Mouse (Mus musculus): ENCODE results near the gene Btbd17. TPM values are rescaled to one million over a fixed set of nuclear protein-coding genes. Genes with fewer than 3 reads are reported as not detected.

The Btbd17 gene
- polyA plus RNA-seq, 1 experiment from 2014 or later, result 0.34 TPM

GRCm38 (mm10) chr11:114747564-114748138 is 48.1 kb downstream of the Btbd17 start:
- Histone ChIP-seq H3K9ac (ENCODE audit: low read length) (no peak overlapping the region), H3K4me2 (ENCODE audit: low read depth, low read length) (no peak overlapping the region), H3K9me3 (ENCODE audit: control insufficient read depth, low read length) (no peaks in the 10 kb centered on the region), H3K4me3 (ENCODE audit: low read length) (no peak overlapping the region), H3K36me3 (ENCODE audit: control insufficient read depth, insufficient read depth, low read length) (no peaks in the 10 kb centered on the region), H3K27ac (ENCODE audit: low read length) (no peak overlapping the region), H3K4me1 (replicated peaks; ENCODE audit: control insufficient read depth, insufficient read depth, low read length) (peaks cover 3% of the 10 kb centered on the region; the same call in 1 of the 2 replicates), H3K27me3 (ENCODE audit: control insufficient read depth, insufficient read depth, low read depth, low read length) (no peaks in the 10 kb centered on the region)
- no peak for ATAC-seq (ENCODE audit: low read depth)
- 61% methylated on average over 12 of the region's 12 CpGs for WGBS

DNA sequence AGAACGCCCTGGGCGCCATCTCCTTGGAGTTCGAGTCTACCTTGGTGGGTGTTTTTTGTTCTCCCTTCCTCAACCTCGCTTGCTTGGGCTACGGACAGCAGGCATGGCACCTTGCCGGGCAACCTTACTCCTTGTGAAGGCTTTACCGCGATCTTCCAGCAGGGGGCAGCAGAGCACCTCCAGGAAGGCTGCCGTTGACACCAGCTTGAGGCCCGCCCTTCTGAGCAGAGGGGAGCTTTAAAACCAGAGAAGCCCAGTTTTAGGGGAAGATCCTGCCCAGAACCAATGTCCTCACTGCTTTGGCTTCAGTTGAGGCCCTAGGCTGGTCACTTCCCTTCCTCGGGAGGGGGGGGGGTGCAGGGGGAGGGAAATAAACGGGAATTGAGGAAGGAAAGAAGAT is 50.6 kb downstream of the Btbd17 start:
- peaks cover 3% of the 10 kb centered on the region; the same call in 1 of the 2 replicates for H3K4me1 ChIP-seq (replicated peaks; ENCODE audit: control insufficient read depth, insufficient read depth, low read length)
- peak overlapping the region; percentile 15 for H3K4me2 ChIP-seq (ENCODE audit: low read depth, low read length)
- no peaks in the 10 kb centered on the region for H3K27me3 ChIP-seq (ENCODE audit: control insufficient read depth, insufficient read depth, low read depth, low read length)
- ATAC-seq (ENCODE audit: low read depth), result peak; percentile 48
- H3K9ac ChIP-seq (ENCODE audit: low read length), result peak overlapping the region; percentile 42
- H3K9me3 ChIP-seq (ENCODE audit: control insufficient read depth, low read length), result no peaks in the 10 kb centered on the region
- H3K27ac ChIP-seq (ENCODE audit: low read length), result no peak overlapping the region
- no peak overlapping the region for H3K4me3 ChIP-seq (ENCODE audit: low read length)
- H3K36me3 ChIP-seq (ENCODE audit: control insufficient read depth, insufficient read depth, low read length), result no peaks in the 10 kb centered on the region
- 3% methylated on average over 12 of the region's 12 CpGs for WGBS

DNA sequence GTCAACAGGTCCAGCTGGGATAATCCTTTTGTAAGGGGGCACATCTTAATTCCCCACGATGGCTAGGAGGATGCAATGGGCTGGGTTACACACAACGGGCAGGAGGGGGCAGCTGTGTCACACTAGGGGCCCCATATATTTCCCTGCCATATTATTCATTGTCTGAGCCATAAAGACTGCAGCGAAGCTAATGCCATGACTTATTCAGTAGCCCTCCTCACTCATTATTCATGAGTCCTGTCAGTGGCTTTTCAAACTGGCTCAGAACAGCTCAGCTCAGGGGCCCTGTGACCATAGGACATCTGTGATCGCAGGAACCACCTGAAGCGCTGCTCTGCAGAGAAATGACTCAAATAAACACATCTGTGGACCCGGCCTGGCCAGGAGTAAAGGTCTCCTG is 54.3 kb downstream of the Btbd17 start:
- Histone ChIP-seq H3K4me1 (replicated peaks; ENCODE audit: control insufficient read depth, insufficient read depth, low read length) (peaks cover 3% of the 10 kb centered on the region; the same call in 1 of the 2 replicates), H3K9ac (ENCODE audit: low read length) (no peak overlapping the region)
- ATAC-seq (ENCODE audit: low read depth), result no peak

More for the DNA sequence above, 54.3 kb downstream of the Btbd17 start:
- Histone ChIP-seq H3K27ac (ENCODE audit: low read length) (no peak overlapping the region), H3K36me3 (ENCODE audit: control insufficient read depth, insufficient read depth, low read length) (no peaks in the 10 kb centered on the region), H3K27me3 (ENCODE audit: control insufficient read depth, insufficient read depth, low read depth, low read length) (no peaks in the 10 kb centered on the region), H3K9me3 (ENCODE audit: control insufficient read depth, low read length) (no peaks in the 10 kb centered on the region), H3K4me3 (ENCODE audit: low read length) (no peak overlapping the region), H3K4me2 (ENCODE audit: low read depth, low read length) (no peak overlapping the region)
- 45% methylated on average over 6 of the region's 6 CpGs for WGBS

Other genes with a start within 250 kb of the Btbd17 start
- gene Rpl38, start 127.4 kb downstream of the Btbd17 start, polyA plus RNA-seq (2015; fragmentation: Nextera tagmentation; extraction: Ambion mirVana), result 787 and 914 TPM in 2 replicates
- 13.7 and 14.1 TPM in 2 replicates for gene Ttyh2, start 120.5 kb downstream of the Btbd17 start, polyA plus RNA-seq (2015; fragmentation: Nextera tagmentation; extraction: Ambion mirVana)
- 7.1 and 8.5 TPM in 2 replicates for gene Dnaic2, start 68.5 kb downstream of the Btbd17 start, polyA plus RNA-seq (2015; fragmentation: Nextera tagmentation; extraction: Ambion mirVana)
- 0.46 and 0.72 TPM in 2 replicates for gene Kif19a, start 30.6 kb downstream of the Btbd17 start, polyA plus RNA-seq (2015; fragmentation: Nextera tagmentation; extraction: Ambion mirVana)
- gene Gpr142, start 3.0 kb upstream of the Btbd17 start, polyA plus RNA-seq (2015; fragmentation: Nextera tagmentation; extraction: Ambion mirVana), result not detected in 2 replicates
- 30.7 and 33.2 TPM in 2 replicates for gene Gprc5c, start 55.2 kb upstream of the Btbd17 start, polyA plus RNA-seq (2015; fragmentation: Nextera tagmentation; extraction: Ambion mirVana)
- 1.4 and 1.7 TPM in 2 replicates for gene Cd300a, start 94.1 kb upstream of the Btbd17 start, polyA plus RNA-seq (2015; fragmentation: Nextera tagmentation; extraction: Ambion mirVana)
- gene Cd300lb, start 138.4 kb upstream of the Btbd17 start, polyA plus RNA-seq (2015; fragmentation: Nextera tagmentation; extraction: Ambion mirVana), result 0.47 and 0.53 TPM in 2 replicates
- gene Cd300c, start 173.2 kb upstream of the Btbd17 start, polyA plus RNA-seq (2015; fragmentation: Nextera tagmentation; extraction: Ambion mirVana), result not detected in 2 replicates
- gene Cd300ld, start 194.0 kb upstream of the Btbd17 start, polyA plus RNA-seq (2015; fragmentation: Nextera tagmentation; extraction: Ambion mirVana), result 0.25 and 0.34 TPM in 2 replicates
- 2.5 and 2.6 TPM in 2 replicates for gene Cd300c2, start 205.9 kb upstream of the Btbd17 start, polyA plus RNA-seq (2015; fragmentation: Nextera tagmentation; extraction: Ambion mirVana)
- gene Cd300ld2, start 220.2 kb upstream of the Btbd17 start, polyA plus RNA-seq (2015; fragmentation: Nextera tagmentation; extraction: Ambion mirVana), result not detected in 2 replicates
- gene Cd300ld4, start 231.1 kb upstream of the Btbd17 start, polyA plus RNA-seq (2015; fragmentation: Nextera tagmentation; extraction: Ambion mirVana), result not detected in 2 replicates
- gene Cd300ld5, start 241.8 kb upstream of the Btbd17 start, polyA plus RNA-seq (2015; fragmentation: Nextera tagmentation; extraction: Ambion mirVana), result not detected in 2 replicates